Mouse (Mus musculus): Measurements from ENCODE around the gene Sdc1. TPM values are rescaled to one million over a fixed set of nuclear protein-coding genes. Genes with fewer than 3 reads are reported as not detected.

Sdc1 gene
- total RNA-seq, 2 experiments from 2014 or later = 27.2 to 42.0 TPM

GRCm38 (mm10) chr12:8782565-8782964 lies 11.4 kb downstream of the Sdc1 start:
- no peak for DNase-seq

GRCm38 (mm10) chr12:8784189-8784588 lies 13.1 kb downstream of the Sdc1 start:
- no peak for DNase-seq

- DNase-seq = no peak
These were observed 15.4 kb downstream of the Sdc1 start for GRCm38 (mm10) chr12:8786476-8786875.

- no peak for DNase-seq
These were observed 16.0 kb downstream of the Sdc1 start for GRCm38 (mm10) chr12:8786984-8787730.

GRCm38 (mm10) chr12:8788469-8788868 lies 17.3 kb downstream of the Sdc1 start:
- DNase-seq = no peak

GRCm38 (mm10) chr12:8790615-8791014 lies 19.5 kb downstream of the Sdc1 start:
- DNase-seq = no peak

- DNase-seq = no peak
These were observed 22.4 kb downstream of the Sdc1 start for GRCm38 (mm10) chr12:8793410-8794051.

GRCm38 (mm10) chr12:8797936-8798335 lies 26.8 kb downstream of the Sdc1 start:
- no peak for DNase-seq

- DNase-seq = peak; percentile 20
These were observed 27.4 kb downstream of the Sdc1 start for GRCm38 (mm10) chr12:8798486-8799020.

GRCm38 (mm10) chr12:8803421-8804076 lies 32.4 kb downstream of the Sdc1 start:
- no peak for DNase-seq

- no peak for DNase-seq
These were observed 32.9 kb downstream of the Sdc1 start for GRCm38 (mm10) chr12:8804077-8804456.

- no peak for DNase-seq
These were observed 34.0 kb downstream of the Sdc1 start for GRCm38 (mm10) chr12:8804934-8805722.

GRCm38 (mm10) chr12:8809086-8809485 lies 38.0 kb downstream of the Sdc1 start:
- DNase-seq = no peak

GRCm38 (mm10) chr12:8809626-8810025 lies 38.5 kb downstream of the Sdc1 start:
- no peak for DNase-seq

GRCm38 (mm10) chr12:8810966-8811365 lies 39.8 kb downstream of the Sdc1 start:
- DNase-seq = no peak

GRCm38 (mm10) chr12:8811441-8811871 lies 40.3 kb downstream of the Sdc1 start:
- peak; percentile 36 for DNase-seq

- no peak for DNase-seq
These were observed 40.9 kb downstream of the Sdc1 start for GRCm38 (mm10) chr12:8811894-8812560.

- DNase-seq = peak; percentile 17
These were observed 46.5 kb downstream of the Sdc1 start for GRCm38 (mm10) chr12:8817467-8818232.

GRCm38 (mm10) chr12:8818233-8818672 lies 47.1 kb downstream of the Sdc1 start:
- DNase-seq = no peak

GRCm38 (mm10) chr12:8824995-8825703 lies 54.0 kb downstream of the Sdc1 start:
- DNase-seq = no peak
